Mouse (Mus musculus) intestine, embryonic 16.5 days (tissue): ENCODE data around the gene Metrnl. TPM values are rescaled to one million over a fixed set of nuclear protein-coding genes. Genes with fewer than 3 reads are reported as not detected.

Experiments used
- ATAC-seq: fragments of 200-750 bp; cut with Nextera tagmentation; 2 replicates; pipeline ENCODE4 v1.8.0; 2017; ENCODE audit warnings: moderate TSS enrichment, moderate library complexity
- H3K27ac ChIP-seq: fragments of 300-500 bp; sonication (generic); 2 replicates; pipeline ENCODE4 v1.5.1; 2014; ENCODE audit warnings: mild to moderate bottlenecking, low read length
- H3K27me3 ChIP-seq: fragments of 300-500 bp; sonication (generic); replicated peaks from 2 replicates; pipeline ENCODE4 v1.6.1; 2014; ENCODE audit warnings: low read length, control low read depth, mixed read lengths; ENCODE audit not compliant: control insufficient read depth, insufficient read depth
- H3K36me3 ChIP-seq: fragments of 300-500 bp; sonication (generic); 2 replicates; pipeline ENCODE4 v1.6.1; 2014; ENCODE audit warnings: low read length, control low read depth; ENCODE audit not compliant: control insufficient read depth, insufficient read depth
- H3K4me1 ChIP-seq: fragments of 300-500 bp; sonication (generic); 2 replicates; pipeline ENCODE4 v1.6.1; 2014; ENCODE audit warnings: low read length, control low read depth, mixed read lengths; ENCODE audit not compliant: control insufficient read depth, insufficient read depth
- H3K4me2 ChIP-seq: fragments of 300-500 bp; sonication (generic); 2 replicates; pipeline ENCODE4 v1.6.1; 2014; ENCODE audit warnings: low read depth, low read length, control low read depth
- H3K4me3 ChIP-seq: fragments of 300-500 bp; sonication (generic); 2 replicates; pipeline ENCODE4 v1.5.1; 2014; ENCODE audit warnings: mild to moderate bottlenecking, low read length
- H3K9ac ChIP-seq: fragments of 300-500 bp; sonication (generic); 2 replicates; pipeline ENCODE4 v1.6.1; 2014; ENCODE audit warnings: low read depth, low read length
- H3K9me3 ChIP-seq: fragments of 300-500 bp; sonication (generic); 2 replicates; pipeline ENCODE4 v1.6.1; 2016; ENCODE audit warnings: low read length, control low read depth; ENCODE audit not compliant: control insufficient read depth
- WGBS: fragments of 180-500 bp; shearing (Covaris S2); extraction: QIAGEN DNeasy Blood & Tissue Kit; methylation state at CpG from one replicate; pipeline ENCODE4 v1.1.7; 2014; 5-methylcytosine and 5-hydroxymethylcytosine counted together
- polyA plus RNA-seq: library from polyadenylated mRNA; unstranded; fragments of >200 nt; fragmentation: Nextera tagmentation; extraction: Ambion mirVana; gene quantifications from 2 replicates; pipeline ENCODE4 v1.2.1, GENCODE M21; 2015

Gene Metrnl
- polyA plus RNA-seq, 1 experiment from 2014 or later = 40.3 TPM

GRCm38 (mm10) chr11:121743113-121743512 is 41.8 kb downstream of the Metrnl start:
- Histone ChIP-seq H3K9me3 (no peaks in the 10 kb centered on the region), H3K36me3 (no peaks in the 10 kb centered on the region), H3K4me3 (no peak overlapping the region), H3K27me3 (no peaks in the 10 kb centered on the region), H3K4me2 (no peak overlapping the region), H3K4me1 (peaks cover 9% of the 10 kb centered on the region), H3K27ac (no peak overlapping the region), H3K9ac (no peak overlapping the region)
- WGBS = 85% methylated on average over 1 of the region's 1 CpGs
- no peak for ATAC-seq

- no peaks in the 10 kb centered on the region for H3K36me3 ChIP-seq
- peaks cover 9% of the 10 kb centered on the region for H3K4me1 ChIP-seq
- no peak overlapping the region for H3K4me3 ChIP-seq
- no peak overlapping the region for H3K9ac ChIP-seq
- no peak for ATAC-seq
- H3K9me3 ChIP-seq = no peaks in the 10 kb centered on the region
- no peak overlapping the region for H3K27ac ChIP-seq
- no peaks in the 10 kb centered on the region for H3K27me3 ChIP-seq
- H3K4me2 ChIP-seq = no peak overlapping the region
Observed at GRCm38 (mm10) chr11:121743915-121744628, 42.7 kb downstream of the Metrnl start.

- ATAC-seq = no peak
- WGBS = 80% methylated on average over 12 of the region's 12 CpGs
- Histone ChIP-seq H3K4me2 (no peak overlapping the region), H3K4me1 (peaks cover under 1% of the 10 kb centered on the region), H3K27ac (no peak overlapping the region), H3K36me3 (no peaks in the 10 kb centered on the region), H3K9ac (no peak overlapping the region), H3K4me3 (no peak overlapping the region), H3K9me3 (no peaks in the 10 kb centered on the region), H3K27me3 (no peaks in the 10 kb centered on the region)
Observed at GRCm38 (mm10) chr11:121746941-121747494, 45.7 kb downstream of the Metrnl start.

- no peaks in the 10 kb centered on the region for H3K27me3 ChIP-seq
- H3K36me3 ChIP-seq = no peaks in the 10 kb centered on the region
- H3K4me3 ChIP-seq = no peak overlapping the region
- ATAC-seq = no peak
- H3K4me2 ChIP-seq = no peak overlapping the region
- no peak overlapping the region for H3K9ac ChIP-seq
- no peaks in the 10 kb centered on the region for H3K4me1 ChIP-seq
- WGBS = 84% methylated on average over 5 of the region's 5 CpGs
- H3K27ac ChIP-seq = no peak overlapping the region
- H3K9me3 ChIP-seq = no peaks in the 10 kb centered on the region
Observed at GRCm38 (mm10) chr11:121748003-121748684, 46.8 kb downstream of the Metrnl start.

Other genes starting within 250 kb of the Metrnl start
- 35.3 and 36.7 TPM in 2 replicates for gene Tbcd, start 249.6 kb upstream of the Metrnl start, polyA plus RNA-seq
- gene Zfp750, start 182.2 kb upstream of the Metrnl start, polyA plus RNA-seq = 0.50 and 0.62 TPM in 2 replicates
- gene B3gntl1, start 28.4 kb upstream of the Metrnl start, polyA plus RNA-seq = 6.8 and 7.2 TPM in 2 replicates
- gene Ptchd3, start 128.7 kb downstream of the Metrnl start, polyA plus RNA-seq = not detected in 2 replicates